In the genomic region with DNA sequence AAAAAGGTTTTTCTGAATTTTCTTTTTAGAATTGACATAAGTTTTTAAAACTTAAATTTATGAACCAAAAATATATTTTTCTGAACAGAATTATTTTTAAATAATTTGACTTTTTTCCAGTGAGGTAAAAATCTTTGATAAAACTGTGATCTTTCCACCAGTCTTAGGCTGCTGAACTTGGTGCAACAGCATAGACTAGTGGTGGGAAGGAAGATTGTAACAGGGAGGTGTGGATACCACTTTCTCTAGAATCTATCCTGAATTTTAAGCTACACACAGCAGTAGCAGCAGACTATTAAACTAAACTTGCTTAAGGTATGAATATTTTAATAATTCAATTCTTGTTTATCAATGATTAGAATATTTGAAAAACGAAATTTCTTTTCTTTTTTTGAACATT, we compare ENCODE assay signal across 10 mouse cellular contexts.
A peak's percentile ranks its signal among the peaks of the same experiment; 100 is the strongest.
DNase-seq lines count a peak whose midpoint lies in the region; ATAC-seq lines count a peak whose summit lies in the region.
"Had no signal": no experiment of that assay in that cellular context is flagged by ENCODE, and none has a peak within 500 bp of the region (broad histone marks: within the 10 kb centered on the region; RNA-seq: fewer than 3 reads in every experiment).

No protein-coding gene starts in this region.

- H3K36me3 ChIP-seq in forebrain, embryonic 11.5 days (ENCODE audit: control insufficient read depth, insufficient read depth, low read length), result no peaks in the 10 kb centered on the region
- H3K36me3 ChIP-seq in forebrain, embryonic 10.5 days (replicated peaks), result no peaks in the 10 kb centered on the region
- no peaks in the 10 kb centered on the region for H3K36me3 ChIP-seq in forebrain, embryonic 16.5 days (ENCODE audit: control insufficient read depth, insufficient read depth)
- no peaks in the 10 kb centered on the region for H3K36me3 ChIP-seq in neural tube, embryonic 14.5 days (ENCODE audit: control insufficient read depth, insufficient read depth, low read length)
- H3K36me3 ChIP-seq: liver, embryonic 15.5 days; stomach, embryonic 15.5 days had no signal

- no peaks in the 10 kb centered on the region for H3K27me3 ChIP-seq in forebrain, embryonic 11.5 days (ENCODE audit: control insufficient read depth, insufficient read depth, low read length)
- H3K27me3 ChIP-seq in forebrain, embryonic 10.5 days (ENCODE audit: poor library complexity, severe bottlenecking), result no peaks in the 10 kb centered on the region
- no peaks in the 10 kb centered on the region for H3K27me3 ChIP-seq in forebrain, embryonic 16.5 days (replicated peaks; ENCODE audit: control insufficient read depth, insufficient read depth, low read length)
- H3K27me3 ChIP-seq in neural tube, embryonic 14.5 days (ENCODE audit: control insufficient read depth, insufficient read depth, low read length), result no peaks in the 10 kb centered on the region
- H3K27me3 ChIP-seq: liver, embryonic 15.5 days; stomach, embryonic 15.5 days had no signal

- H3K4me2 ChIP-seq in forebrain, embryonic 11.5 days (ENCODE audit: low read depth, low read length, severe bottlenecking), result no peak overlapping the region
- H3K4me2 ChIP-seq in forebrain, embryonic 16.5 days (ENCODE audit: low read length), result no peak overlapping the region
- H3K4me2 ChIP-seq in neural tube, embryonic 14.5 days (ENCODE audit: low read depth, low read length), result no peak overlapping the region
- H3K4me2 ChIP-seq: liver, embryonic 15.5 days; stomach, embryonic 15.5 days had no signal

- no peak overlapping the region for H3K27ac ChIP-seq in forebrain, embryonic 11.5 days (ENCODE audit: low read depth, low read length)
- H3K27ac ChIP-seq in forebrain, embryonic 10.5 days, result no peak overlapping the region
- H3K27ac ChIP-seq in forebrain, embryonic 16.5 days (ENCODE audit: low read length), result no peak overlapping the region
- no peak overlapping the region for H3K27ac ChIP-seq in neural tube, embryonic 14.5 days (ENCODE audit: low read depth, low read length)
- H3K27ac ChIP-seq: liver, embryonic 15.5 days; stomach, embryonic 15.5 days had no signal

- intact Hi-C loops in gastrocnemius, postnatal 36 days (cut with DNase I), result no loop called here

- no peak overlapping the region for H3K4me3 ChIP-seq in forebrain, embryonic 11.5 days (ENCODE audit: low read depth, low read length)
- H3K4me3 ChIP-seq in forebrain, embryonic 10.5 days, result no peak overlapping the region
- H3K4me3 ChIP-seq in forebrain, embryonic 16.5 days (replicated peaks; ENCODE audit: low read length), result no peak overlapping the region
- no peak overlapping the region for H3K4me3 ChIP-seq in neural tube, embryonic 14.5 days (ENCODE audit: low read depth, low read length)
- H3K4me3 ChIP-seq: liver, embryonic 15.5 days; stomach, embryonic 15.5 days had no signal

- peak; percentile 86; the same call in 1 of the 2 replicates for ATAC-seq in forebrain, embryonic 11.5 days (replicated peaks; ENCODE audit: low FRiP score)
- peak; percentile 90 for ATAC-seq in forebrain, embryonic 16.5 days
- ATAC-seq in neural tube, embryonic 14.5 days (ENCODE audit: low read depth), result peak; percentile 83; the same call in 1 of the 2 replicates

- H3K9me3 ChIP-seq in forebrain, embryonic 11.5 days (ENCODE audit: control insufficient read depth, low read length), result no peaks in the 10 kb centered on the region
- H3K9me3 ChIP-seq in forebrain, embryonic 10.5 days, result no peaks in the 10 kb centered on the region
- no peaks in the 10 kb centered on the region for H3K9me3 ChIP-seq in forebrain, embryonic 16.5 days (ENCODE audit: control insufficient read depth, low read length)
- no peaks in the 10 kb centered on the region for H3K9me3 ChIP-seq in neural tube, embryonic 14.5 days (ENCODE audit: control insufficient read depth, low read length)
- H3K9me3 ChIP-seq: liver, embryonic 15.5 days; stomach, embryonic 15.5 days had no signal

- DNase-seq in forebrain, embryonic 11.5 days (ENCODE audit: low spot score), result no peak
- DNase-seq in forebrain, embryonic 10.5 days (ENCODE audit: extremely low spot score, low spot score), result no peak
- DNase-seq in lung, postnatal 36 days, result peak; percentile 7
- DNase-seq in lung, postnatal 14 days, result no peak
- DNase-seq in c-Kit-positive CD71-positive TER-119-positive erythroid progenitor cells, embryonic 14.5 days (ENCODE audit: low spot score), result no peak
- DNase-seq in gastrocnemius, postnatal 36 days, result no peak

- H3K4me1 ChIP-seq in forebrain, embryonic 11.5 days (replicated peaks; ENCODE audit: control insufficient read depth, insufficient read depth, low read length), result no peaks in the 10 kb centered on the region
- peaks cover 13% of the 10 kb centered on the region for H3K4me1 ChIP-seq in forebrain, embryonic 10.5 days
- no peaks in the 10 kb centered on the region for H3K4me1 ChIP-seq in forebrain, embryonic 16.5 days (replicated peaks; ENCODE audit: control insufficient read depth, insufficient read depth, low read length)
- no peaks in the 10 kb centered on the region for H3K4me1 ChIP-seq in neural tube, embryonic 14.5 days (ENCODE audit: control insufficient read depth, insufficient read depth, low read length)
- H3K4me1 ChIP-seq: liver, embryonic 15.5 days; stomach, embryonic 15.5 days had no signal

- H3K9ac ChIP-seq in forebrain, embryonic 11.5 days (ENCODE audit: low read length), result no peak overlapping the region
- no peak overlapping the region for H3K9ac ChIP-seq in forebrain, embryonic 16.5 days (replicated peaks; ENCODE audit: low read depth, low read length)
- no peak overlapping the region for H3K9ac ChIP-seq in neural tube, embryonic 14.5 days (replicated peaks; ENCODE audit: low read depth, low read length)
- H3K9ac ChIP-seq: liver, embryonic 15.5 days; stomach, embryonic 15.5 days had no signal

- WGBS in forebrain, embryonic 11.5 days, result 17% methylated on average over 1 of the region's 1 CpGs
- WGBS in forebrain, embryonic 10.5 days, result 29% methylated on average over 1 of the region's 1 CpGs
- 28% methylated on average over 1 of the region's 1 CpGs for WGBS in forebrain, embryonic 16.5 days
- WGBS in neural tube, embryonic 14.5 days, result 21% methylated on average over 1 of the region's 1 CpGs
